Mouse (Mus musculus) adrenal gland, adult 18-20 months (tissue): ENCODE results near the gene Arl6ip1. TPM values are rescaled to one million over a fixed set of nuclear protein-coding genes. Genes with fewer than 3 reads are reported as not detected.
A peak's percentile ranks its signal among the peaks of the same experiment; 100 is the strongest.

Source experiments
- DNase-seq, 2 experiments: peaks; one replicate each; pipeline ENCODE4 v3.0.0; 2021 to 2022; ENCODE audit warnings: low spot score in 2 of 2
- total RNA-seq, 2 experiments: library from RNA; stranded (reverse); gene quantifications; 1 replicate in 1 of 2; 2 replicates in 1 of 2; pipeline ENCODE4 v1.2.3; 2021

Gene Arl6ip1
- total RNA-seq, 2 experiments from 2014 or later = 150 to 167 TPM

DNA sequence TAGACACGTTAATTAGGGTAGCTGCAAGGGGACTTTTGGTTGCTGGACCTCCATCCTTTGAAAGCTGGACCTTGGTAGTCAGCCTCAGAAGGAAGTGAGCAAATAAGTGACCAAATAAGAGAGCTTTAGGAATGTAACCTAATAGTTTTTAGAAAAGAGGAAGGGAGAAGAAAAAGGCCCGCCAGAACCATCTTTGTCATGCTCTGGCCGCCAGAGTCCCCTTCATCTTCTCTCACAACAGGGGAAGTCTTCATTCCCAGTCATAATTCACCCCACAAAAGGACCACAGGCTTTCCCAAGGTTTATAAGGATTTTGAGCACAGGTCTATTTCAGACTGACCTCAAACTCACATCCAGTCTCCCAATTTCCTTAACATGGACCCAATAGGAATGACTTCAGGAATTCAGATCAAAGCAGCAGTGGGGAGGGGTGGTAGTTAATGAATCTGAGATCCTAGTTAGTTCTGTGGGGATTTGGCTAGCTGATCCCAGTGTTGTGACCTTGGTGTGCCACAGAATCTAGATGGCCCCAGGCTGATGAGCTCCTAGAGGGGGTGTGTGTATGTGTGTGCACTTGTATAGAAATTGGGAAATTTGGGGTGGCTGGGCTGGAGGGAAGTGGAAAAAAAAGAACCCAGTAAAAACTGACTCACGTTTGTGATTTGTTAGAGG is 11.8 kb downstream of the Arl6ip1 start:
- no peak for DNase-seq

DNA sequence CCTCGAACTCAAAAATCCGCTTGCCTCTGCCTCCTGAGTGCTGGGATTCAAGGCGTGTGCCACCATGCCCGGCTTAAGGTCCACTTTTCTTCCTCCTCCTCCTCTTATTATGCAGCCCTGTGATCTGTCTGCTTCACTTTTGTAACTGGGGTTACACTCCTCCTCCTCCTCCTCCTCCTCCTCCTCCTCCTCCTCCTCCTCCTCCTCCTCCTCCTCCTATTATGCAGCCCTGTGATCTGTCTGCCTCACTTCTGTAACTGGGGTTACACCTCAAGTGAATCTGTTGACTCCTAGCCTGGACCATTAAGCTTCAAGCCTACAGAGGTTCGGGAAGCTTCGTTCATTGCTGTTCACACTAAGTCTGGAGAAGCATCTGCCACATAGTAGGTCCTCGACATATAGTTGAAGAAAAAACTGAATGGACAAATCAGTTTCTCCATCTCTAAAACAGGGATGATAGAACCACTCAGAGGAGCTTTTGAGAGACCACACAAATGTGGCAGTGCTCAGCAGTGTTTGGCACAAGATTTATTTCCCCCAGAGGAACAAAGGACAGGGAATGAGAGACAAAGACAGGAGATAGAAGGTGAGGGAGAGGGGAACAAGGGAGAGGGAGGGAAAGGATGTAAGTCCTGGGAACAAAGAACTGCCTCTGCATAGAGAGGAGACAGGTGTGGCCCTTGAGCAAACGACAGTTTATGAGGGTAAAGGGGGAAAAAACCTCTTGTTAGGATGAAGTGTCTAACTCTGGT is 12.5 kb downstream of the Arl6ip1 start:
- DNase-seq = no peak

DNA sequence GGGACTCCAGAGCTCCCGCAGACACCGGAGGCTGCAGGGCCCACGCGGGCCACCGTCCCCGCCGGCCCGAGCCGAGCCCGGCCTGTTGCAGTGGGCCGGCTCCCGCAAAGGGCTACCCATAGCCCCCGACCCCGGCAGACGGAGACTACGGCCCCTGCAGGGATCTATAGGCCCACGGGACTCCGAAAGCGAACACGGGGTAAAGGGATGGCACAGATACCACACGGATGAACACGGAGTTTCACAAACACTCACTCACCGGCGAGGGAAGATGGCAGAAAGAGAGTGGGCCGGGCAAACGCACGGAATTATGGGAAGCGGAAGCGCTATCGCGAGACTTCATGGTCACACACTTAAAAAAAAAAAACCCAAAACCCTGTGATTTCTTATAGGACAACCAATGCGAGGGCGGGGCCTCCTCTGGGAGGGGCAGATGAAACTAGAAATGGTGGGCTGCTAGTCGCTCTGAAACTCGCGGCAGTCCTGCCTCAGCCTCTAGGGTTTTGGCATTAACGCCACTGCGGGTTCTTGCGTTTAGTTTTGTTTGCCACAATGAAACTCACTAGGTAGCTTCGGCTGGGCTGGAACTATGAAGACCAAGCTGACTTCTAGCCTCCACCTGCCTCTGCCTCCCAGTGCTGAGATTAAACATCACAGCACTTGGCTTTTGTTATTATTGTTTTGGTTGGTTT is 13.4 kb downstream of the Arl6ip1 start, which contains the start of gene Rps15a:
Gene Rps15a (minus strand): TSS at position 312 of the 692 bp plus-strand sequence.
- peak; percentile 93 to 94 for DNase-seq

DNA sequence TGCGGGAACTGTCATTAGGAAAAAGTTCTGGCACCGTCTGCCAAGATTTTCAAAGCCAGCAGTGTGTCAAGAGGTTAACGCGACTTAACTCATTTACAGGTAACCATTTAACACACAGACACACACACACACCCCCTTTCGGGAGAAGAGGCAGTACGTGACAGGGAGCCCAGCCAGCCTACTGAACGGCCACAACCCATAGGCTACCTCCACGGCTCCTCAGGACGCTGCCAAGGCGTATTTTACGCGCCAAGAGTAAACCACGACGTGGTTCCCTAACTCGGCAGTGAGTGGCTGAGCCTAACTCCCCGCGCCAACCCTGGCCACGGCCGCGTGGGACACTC is 14.0 kb downstream of the Arl6ip1 start:
- DNase-seq = no peak

DNA sequence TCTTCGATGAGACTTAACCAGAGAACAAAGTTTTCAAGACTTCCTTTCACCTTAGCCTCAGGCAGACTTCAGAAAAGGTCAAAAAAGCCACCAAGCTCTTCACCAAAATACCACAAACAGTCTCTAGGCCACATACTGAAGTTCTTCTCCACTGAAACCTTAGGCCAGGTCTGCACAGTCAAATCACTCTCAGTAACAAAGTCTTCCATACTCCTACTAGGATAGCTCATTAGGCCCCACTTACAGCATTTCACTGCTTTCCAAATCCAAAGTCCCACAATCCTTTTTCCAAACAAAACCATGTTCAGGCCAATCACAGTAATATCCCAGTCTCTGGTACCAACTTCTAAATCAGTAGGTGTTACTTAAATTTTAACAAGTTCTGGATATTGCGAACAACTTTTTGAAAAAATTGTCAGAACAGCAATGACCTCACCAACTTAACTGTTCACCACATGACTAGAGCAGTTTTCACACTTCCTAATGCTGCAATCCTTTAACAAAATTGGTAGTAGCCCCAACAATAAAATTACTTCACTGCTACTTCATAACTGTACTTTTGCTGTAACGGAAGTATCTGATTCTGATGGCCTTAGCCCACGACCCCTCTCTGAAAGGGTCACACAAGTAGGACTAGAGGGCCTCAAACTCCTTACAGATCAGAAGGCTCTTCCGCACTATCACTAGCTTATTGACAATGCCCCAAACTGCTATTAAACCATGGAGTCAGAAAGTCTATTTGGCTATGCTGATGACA is 15.7 kb downstream of the Arl6ip1 start:
- no peak for DNase-seq

DNA sequence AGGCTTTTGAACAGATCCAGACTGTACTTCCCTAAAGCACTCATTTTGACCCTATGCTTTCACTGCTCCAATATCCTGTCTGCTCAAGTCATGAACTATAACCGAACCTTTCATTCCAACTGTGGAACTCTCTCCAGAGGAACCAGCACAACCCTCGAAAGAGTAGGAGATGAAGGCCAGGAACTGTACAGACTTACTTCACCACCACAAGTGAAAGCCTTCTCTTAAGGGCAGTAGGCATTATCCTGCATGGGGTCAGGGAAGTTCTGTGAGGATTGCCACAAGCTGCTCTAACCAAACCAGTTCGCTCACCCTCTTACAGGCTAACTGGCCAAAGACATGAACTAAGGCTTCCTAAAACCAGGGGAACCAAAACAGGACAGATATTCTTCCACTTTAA is 18.3 kb downstream of the Arl6ip1 start:
- no peak for DNase-seq

DNA sequence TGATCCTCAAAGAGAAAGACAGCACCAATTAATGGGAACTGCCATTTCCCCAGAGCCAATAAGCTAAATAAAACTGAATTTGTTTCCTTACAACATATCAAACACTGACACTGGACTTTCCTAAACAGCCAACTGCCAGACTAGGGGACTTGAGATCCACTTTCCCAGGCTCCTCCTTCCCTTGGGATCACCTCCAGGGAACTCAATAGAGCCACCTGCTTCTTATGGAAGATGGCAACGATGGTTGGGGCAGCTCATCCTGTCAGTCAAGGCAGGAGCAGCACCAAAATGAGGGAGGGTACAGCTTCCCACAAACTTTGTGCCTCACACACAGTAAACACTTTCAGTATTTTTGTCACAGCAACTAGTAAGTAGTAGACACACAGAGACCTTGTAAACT is 21.8 kb downstream of the Arl6ip1 start:
- DNase-seq = no peak

DNA sequence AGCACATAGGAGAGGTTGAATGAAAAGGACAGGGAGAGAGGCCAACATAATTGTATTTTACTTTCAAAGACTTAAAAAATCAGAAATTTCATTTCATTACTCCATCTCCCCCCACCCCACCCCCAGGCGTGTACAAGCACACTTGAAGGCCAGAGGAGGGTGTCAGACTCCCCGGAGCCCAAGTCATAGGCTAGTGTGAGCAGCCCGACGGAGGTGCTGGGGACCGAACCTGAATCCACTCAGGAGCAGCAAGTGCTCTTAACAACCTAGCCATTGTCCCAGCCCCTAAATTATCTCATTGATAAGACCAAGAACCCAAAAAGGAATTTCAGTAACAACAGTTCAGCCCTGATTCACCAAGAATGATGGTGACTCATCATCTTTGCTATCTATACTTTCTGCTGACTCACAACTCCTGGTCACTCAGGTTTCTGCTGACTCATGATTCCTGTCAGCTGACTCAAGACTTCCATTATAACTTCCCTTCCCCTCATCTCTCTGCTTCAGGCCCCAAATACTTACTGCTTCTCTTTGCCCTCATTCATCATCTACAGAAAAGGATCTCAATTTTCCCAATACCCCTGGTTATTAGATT is 24.9 kb downstream of the Arl6ip1 start:
- no peak for DNase-seq

DNA sequence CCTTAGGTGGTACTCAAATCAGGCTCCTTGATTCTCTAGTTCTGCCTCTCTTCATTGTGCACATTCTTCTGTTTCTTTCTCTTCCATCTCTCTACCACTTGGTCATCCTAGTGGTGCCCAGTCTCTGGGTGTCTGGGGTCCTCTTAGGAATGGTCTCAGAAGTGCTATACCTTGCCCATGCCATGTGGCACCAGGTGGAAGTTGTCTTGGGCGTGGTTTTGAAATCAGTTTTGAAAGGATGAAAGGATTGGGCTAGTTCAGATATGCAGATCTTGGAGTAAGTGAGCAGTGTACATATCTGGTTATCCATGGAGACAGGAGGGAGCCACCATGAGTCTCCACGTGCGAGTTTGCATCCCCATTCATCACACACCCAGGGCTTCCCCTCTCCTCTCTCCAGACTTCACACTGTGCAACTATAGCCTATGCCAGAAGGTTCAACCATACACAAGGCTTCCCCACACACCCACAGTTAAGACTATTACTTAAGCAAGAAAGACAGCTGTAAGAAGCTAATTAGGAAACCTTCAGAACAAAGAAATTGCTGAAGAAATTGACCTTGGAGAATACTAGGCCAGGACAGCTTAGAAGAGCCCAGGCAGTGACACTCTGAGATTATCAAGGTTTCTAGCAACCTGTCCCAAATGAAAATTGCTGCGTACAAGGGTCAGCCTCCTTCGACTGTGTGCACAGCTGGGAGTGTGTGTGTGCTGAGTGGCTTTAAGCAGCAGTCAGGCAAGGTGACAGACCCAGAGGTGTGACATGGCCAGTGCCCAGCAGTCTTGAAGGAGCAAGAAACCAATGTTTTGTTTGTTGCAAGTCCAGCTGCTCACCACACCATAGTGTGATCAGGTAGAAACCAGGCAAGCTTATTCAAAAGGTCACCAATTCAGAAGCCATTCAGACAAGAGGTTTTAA is 25.7 kb downstream of the Arl6ip1 start:
- no peak for DNase-seq

DNA sequence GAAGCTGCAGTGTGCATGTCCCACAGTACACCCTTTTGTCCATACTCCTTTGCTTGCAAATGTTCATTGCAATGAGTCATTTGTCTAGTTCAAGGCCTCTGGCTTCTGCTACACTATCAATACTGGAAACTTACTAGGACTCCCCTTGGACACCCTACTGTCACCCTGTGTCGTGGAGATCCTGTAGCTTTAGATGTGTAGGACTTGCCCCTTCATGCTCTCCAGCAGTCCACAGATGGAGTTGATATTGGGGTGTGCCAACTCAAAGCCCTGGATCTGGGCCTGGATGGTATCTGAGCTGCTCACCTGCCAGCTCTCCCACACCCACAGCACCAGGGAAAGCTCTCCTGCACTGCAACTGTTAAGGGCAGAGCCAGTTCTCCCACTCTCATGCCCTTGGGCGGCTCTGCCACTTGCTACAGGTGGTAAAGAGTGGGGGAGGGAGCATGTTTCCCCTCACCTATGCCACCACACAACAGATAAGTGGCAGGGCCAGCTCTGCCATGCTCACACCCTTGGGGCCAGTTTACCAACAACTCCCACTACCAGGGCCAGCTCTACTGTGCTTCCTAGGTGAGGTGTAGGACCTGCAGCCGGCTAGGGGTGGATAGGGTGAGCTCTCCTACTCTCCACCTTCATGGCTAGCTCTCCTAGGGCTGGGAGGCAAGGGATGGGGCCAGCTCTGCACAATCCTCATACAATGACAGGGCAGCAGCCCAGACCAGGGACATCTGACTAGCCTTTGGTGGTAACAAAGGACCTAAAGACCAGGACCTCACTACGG is 26.6 kb downstream of the Arl6ip1 start:
- no peak for DNase-seq

DNA sequence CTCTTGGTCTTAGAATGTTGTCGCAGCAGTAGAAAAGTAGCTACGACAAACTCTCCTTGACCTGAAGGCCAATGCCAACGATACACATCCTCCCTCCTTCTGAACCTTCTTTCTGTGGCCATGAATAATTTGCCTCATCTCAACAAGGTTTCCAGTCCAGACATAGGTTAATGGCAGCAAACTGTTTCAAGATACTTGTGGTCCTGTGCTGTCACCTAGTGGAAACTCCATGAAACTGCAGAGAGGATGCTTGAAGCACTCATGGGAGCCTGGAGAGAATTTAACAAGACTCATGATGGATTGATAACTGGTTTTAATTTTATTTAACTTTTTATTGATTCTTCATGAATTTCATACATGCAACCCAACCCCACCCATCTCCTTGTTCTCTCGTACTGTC is 27.2 kb downstream of the Arl6ip1 start:
- DNase-seq = no peak

DNA sequence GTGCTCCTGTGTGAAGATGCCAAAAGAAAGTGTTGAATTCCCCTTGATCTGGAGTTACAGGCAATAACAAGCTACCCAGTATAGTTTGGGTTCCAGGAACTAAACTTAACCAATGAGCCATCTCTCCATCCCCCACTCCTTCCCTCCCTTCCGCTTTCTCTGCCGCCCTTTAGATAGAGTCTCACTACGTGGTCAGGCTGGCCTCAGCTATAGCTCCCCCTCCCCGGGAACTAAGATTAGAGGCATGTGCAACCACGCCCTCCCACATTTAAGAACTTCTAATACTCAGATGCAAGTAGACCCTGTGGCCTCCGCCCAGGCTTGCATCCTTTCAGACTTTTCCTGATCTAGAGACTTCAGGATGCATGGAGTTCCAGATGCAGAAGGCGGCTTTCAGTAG is 31.8 kb downstream of the Arl6ip1 start:
- DNase-seq = no peak

DNA sequence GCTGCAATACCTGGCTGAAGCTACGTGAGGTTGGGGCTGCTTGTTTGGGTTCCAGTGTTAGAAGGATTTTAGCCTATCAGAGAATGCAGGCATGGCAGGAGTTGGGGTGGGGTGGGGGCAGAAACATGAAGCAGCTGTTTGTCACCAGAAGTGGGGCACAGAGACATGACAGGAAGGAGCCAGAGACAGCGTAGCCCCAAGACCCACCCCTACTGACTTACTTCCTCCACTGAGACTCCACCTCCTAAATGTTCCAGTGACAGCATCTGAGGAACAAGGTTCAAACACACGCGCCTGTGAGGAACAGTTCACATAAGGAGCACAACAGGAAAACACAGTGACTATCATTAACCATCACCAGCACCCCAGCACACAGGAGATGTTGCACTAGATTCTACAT is 49.5 kb downstream of the Arl6ip1 start:
- no peak for DNase-seq

DNA sequence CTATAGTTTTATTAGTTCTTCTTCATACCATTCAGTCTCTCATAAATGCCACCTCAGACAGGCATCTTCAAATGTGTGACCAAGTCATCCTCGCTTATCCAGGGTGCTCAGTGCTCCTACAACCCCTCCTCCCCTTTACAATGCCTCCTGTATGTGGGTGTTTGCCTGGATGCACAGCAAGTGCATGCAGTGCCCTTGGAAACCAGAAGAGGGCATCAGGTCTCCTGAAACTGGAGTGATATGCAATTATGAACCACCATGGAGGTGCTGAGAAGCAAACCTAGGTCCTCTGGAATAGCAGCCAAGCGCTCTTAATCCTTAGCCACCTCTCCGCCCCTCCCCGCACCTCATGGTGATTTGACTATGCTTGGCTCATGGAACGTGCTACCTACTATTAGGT is 50.4 kb downstream of the Arl6ip1 start:
- DNase-seq = no peak

Other genes with a start within 250 kb of the Arl6ip1 start
- 100 to 1,000 TPM; 759 to 809 TPM for gene Rps15a, start 13.5 kb downstream of the Arl6ip1 start, total RNA-seq
- 10 to 100 TPM; 40.6 to 41.4 TPM for gene Smg1, start 114.0 kb upstream of the Arl6ip1 start, total RNA-seq